Mouse (Mus musculus): ENCODE results near the gene Tubg2. TPM values are rescaled to one million over a fixed set of nuclear protein-coding genes. Genes with fewer than 3 reads are reported as not detected.

Tubg2 gene
- total RNA-seq, 1 experiment from 2014 or later = 6.4 TPM

DNA sequence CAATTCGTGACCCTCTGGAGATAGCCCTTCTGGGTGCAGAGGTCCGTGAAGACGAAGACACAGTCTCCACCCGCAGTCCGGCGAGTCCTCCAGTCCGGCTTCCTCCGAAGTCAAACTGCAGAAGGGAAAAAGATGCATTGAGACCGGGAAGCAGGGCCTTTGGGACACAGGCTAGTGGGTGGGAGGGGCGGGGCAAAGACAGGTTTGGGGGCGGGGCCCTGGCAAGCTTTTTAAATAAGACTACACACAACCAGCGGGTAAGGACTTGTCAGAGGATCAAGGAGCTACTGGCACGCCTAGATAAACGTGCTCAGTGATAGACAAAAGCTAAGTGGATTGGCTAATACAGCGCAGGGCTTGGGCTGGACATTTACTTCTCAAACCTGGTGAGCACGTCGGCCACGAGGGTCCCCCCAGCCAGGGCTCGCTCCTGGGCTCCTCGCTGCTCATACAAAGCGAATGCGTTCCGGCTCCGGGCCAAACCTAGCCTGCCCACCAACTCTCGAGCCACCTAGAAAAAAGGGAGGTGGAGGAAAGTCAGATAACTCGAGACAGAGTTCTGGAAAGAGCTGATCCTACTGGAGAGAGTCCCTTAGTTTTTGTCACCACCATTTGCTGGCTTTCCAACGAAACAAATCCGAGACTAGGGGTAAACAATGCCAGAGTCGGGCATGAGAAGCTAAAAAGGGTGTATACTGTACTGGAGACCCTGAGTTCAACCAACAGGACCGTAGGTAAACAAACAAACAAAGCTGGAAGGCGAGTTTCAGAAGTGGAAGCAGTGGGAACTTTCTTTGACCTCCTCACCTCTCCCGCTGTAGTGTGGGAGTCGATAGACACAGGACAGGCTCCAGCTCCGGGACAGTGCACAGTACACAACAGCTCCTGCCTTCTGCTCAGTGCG, 9.2 kb downstream of the Tubg2 start:
- DNase-seq = no peak

DNA sequence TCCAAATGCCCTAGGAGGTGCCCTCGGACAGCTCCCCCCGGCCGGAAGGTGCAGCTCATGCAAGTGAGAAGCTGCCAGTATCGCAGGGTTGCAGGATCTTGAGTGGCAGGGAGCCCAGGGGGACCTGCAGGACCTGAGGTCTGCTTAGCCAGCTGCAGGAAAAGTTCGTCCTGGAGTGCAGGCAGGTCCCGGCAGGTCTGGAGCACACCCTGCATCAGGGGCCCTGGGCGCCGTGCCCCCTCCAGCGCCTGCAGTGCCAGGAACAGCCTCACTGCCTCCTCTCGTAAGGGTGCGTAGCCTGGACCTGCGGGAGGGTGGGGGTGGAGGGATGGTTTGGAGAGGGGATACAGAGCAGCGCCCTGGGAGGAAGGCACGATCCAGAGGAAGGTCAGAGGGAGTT, 10.7 kb downstream of the Tubg2 start:
- no peak for DNase-seq

DNA sequence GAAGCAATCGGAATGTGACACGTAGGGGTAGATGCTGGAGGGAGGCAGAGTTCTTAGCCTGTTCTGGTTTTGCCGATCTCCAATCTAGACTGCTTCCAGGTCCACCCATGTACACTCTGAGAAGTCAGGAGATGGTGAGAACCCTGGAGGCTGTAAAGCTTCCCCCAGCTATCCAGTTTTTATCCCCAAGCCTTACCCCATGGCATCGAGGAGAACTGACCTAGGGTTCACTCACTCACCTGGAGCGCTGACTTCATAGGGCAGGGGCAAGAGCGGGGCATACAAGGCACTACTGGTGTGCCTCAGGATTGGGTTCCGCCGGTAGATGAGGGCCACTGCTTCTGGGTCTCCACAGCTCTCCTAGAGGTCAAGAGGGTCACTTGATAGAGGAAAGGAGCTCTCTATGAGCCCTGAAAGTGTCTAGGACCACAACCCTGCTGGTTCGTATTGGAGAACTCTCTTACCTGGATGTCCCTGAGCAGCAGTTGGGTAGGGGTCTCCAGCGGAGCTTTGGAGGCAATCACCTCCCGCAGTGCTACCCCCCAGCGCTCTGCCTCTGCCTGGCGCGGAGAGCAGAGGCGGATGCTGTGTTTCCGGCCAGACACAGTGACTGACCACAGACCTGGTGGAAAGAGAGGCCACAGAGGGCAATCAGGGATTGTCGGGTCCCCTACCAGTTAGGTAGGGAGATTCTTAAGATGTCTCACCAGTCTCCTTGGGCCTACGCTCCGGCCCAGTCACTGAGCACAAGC, 11.7 kb downstream of the Tubg2 start:
- no peak for DNase-seq

DNA sequence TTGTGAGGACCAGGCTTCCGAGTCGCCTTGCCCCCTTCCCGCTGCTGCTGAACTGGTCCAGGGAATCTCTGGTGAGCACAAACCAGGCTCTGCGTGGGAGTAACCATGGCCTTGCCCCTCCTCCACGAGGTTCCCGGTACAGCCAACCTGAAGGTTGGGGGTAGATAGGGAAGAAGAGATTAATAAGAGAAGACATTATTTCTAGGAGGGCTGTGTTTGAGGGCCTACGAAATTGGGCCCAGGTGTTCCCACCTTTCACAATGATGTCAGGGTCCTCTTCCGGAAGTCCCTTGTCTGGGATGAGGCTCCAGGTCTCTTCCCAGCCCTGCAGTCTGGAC, 12.2 kb downstream of the Tubg2 start:
- DNase-seq = no peak

DNA sequence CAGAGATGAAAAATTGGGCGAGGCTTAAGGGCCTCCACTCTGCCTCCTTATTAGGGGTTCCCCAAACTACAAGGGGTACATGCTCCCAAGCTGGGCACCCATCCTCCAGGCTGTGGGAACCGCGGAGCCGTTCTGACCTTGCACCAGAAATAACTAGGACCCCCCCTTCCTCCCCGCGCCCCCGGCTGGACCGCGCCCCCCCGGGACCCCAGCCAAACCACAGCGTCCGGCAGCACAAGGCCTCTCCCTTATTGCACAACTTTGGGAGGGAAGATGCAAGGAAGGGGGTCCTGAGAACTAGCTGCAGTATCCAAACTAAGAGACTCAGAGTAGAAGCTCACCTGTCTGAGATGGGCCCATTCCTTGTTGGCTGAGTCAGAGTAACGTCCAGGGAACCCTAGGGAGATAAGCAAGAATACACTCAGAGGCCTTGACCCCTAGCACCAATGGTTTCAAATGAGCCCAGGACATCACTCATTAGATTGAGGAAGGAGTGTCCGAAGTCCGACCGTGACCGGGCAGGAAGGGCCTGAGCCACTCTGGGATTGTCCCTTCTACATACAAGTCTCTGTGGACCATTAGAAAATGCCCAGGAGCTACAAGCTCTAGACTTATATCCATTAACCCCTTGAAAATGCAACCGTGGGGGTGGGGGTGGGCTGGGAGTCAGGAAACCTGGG, 12.7 kb downstream of the Tubg2 start:
- DNase-seq = peak; percentile 68

DNA sequence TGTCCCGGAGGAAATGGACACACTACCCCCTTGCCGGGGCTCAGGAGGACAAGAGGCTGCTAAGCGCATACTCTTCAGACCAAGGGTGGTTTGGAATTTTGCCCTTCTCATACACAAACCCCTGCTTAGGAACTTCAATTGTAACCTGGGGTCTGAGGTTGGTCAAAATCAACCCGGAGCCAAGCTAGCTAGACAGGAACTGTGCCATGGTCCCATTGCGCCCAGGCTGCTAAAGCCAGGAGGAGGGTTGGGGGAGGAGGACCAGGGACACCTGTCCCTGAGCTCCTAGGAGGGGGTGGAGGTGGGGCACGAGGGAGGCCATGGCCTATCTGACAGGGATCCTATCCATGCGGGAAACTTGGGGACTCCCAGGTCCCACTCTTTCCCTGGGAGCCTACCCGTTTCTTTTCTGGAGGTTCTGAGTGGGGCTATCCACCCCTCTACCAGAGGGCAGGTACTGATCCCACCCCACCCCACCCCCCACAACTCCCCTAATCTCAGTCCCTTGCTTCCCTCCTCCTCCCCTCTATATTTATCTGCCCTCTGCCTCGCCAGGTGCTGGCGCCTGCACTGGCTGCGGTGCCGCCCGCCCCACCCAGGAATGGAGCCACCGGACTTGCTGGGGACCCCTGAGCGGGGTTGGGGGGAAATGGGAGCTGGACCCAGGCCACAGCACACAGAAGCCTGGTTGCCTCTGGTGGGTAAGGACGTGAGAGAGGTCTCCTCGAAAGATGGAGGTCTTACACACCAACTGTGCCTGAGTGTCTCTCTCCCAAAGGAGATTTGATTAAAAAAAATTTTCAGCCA, 13.8 kb downstream of the Tubg2 start:
- peak; percentile 28 for DNase-seq

DNA sequence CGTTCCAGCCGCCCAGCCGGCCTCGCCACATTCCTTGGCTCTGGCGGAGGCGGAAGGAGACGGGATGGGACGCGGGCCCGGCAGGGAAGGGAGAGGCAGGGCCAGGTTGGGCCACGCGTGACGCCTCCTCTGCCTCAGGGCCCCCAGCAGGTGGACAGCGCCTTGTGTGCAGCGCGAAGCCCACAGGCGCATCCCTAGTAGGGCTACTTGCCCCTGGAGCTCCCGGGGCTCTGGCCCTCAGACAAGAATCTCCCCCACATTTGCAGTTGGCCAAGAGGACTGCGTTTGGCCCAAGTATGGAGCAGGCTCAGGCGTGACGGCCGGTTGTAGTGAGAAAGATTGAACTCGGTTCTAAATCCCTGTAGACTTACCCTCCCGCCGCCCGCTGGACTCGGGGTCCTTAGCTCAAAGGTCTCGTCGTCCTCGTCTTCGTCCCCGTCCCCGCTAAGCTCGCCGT, 14.7 kb downstream of the Tubg2 start, which contains the start of gene Cntnap1:
Gene Cntnap1 (plus strand): TSS at position 170 of the 457 bp plus-strand sequence.
- DNase-seq = peak; percentile 73

DNA sequence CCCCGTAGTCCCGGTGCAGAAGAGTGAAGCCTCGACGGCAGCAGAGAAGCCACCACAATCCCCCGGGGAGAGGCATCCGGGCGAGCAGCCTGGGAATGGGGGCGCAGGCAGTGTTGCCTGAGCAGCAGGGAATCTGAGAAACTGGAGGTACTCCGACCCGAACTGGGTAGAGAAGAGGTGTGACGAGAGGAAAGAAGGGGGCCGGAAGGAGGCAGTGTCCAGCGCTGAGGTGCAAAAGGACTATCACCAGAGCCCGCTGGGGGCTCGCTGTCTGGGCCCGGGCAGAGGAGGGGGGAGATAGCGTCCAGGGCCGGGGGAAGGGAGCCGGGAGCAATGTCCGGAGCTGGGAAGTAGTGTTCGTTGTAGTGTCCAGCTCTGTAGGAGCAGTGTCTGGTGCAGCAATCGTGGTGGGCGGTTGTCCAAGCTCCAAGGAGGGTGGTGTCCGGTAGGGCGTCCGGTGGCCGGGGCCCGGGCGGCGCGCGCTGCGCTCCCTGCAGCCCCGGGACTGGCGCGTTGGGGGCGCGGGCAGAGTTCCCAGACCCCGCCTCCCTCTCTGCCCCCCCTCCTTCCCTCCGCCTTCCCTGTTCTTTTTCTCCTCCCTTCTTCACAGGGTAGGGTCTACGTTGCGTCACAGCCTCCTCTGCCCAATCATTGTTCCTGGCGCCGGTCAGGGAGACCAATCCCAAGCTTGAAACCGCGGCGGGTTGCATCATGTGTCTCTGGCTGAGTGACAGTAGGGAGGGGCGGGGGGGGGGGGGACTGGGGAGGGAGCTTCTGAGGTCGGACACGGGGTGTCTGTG, 15.3 kb downstream of the Tubg2 start, which contains the start of gene Plekhh3:
Gene Plekhh3 (minus strand): TSS at position 541 of the 800 bp plus-strand sequence.
- DNase-seq = peak; percentile 91

DNA sequence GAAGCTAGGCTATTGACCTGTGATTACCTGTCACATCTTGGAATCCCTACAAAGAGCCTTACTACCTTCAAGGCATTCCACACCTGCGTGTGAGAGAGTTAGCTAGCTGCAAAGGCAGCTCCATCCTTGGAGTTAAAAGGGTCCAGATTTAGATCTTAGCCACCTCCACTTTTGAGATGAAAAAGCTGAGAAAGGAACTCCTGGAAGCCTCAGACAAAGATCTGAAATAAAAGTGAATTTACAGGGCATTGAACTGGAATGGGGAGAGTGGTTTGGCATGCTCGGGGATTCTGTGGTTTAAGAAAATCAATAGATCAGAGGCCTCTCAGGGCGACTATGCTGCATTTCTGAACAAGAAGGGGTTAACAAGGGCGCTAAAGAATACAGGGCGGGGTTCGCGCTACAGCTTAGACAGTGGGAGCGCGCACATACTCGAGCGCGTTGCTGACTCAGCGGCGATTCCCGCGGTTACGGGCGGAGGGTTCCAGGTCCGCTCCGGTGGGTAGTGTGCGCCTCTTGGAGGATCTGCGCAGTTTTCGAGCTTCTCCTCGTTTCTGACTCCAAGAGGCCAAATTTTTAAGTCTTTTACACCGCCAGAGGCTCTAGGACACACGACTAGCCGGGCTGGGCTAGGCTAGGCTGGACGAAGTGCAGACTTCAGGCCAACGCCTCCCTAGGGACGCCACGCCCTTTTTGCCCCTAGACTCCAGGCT, 16.2 kb downstream of the Tubg2 start:
- peak; percentile 80 for DNase-seq

DNA sequence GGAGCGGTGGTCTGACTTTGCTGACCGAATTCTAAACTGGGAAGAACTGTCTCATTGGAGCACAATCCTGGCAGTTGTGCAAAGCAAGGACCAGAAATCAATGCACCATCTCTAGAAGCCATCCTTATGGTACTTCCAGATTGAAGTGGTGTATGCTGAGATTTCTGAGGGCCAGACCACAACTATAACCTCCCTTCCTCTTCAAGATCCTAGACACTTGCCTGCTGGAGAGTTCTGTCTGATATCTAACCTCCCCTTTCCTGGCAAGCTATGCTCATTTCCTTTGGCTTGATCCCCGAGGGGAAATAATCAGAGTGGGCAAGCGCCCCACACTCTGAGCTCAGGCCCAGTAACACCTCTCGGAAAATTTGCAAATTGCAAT, 16.7 kb downstream of the Tubg2 start:
- DNase-seq = no peak

DNA sequence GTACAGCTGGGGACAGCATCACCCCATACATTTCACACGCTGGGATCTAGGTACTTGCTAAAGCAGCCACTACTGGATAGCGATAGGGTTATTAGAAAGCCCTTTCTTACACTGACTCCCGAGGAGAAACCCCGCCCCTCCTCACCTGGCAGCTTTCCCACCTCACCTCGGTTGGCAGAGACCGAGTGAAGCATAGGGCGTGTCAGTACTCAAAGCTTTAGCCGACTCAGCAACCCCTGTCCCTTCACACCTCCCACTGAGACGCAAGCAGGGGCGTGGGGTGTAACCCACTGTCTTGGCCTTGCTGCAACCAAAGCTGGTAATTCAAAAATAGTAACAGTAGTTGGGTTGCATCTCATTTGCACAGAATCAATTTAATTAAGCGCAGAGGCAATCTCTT, 17.4 kb downstream of the Tubg2 start:
- no peak for DNase-seq

DNA sequence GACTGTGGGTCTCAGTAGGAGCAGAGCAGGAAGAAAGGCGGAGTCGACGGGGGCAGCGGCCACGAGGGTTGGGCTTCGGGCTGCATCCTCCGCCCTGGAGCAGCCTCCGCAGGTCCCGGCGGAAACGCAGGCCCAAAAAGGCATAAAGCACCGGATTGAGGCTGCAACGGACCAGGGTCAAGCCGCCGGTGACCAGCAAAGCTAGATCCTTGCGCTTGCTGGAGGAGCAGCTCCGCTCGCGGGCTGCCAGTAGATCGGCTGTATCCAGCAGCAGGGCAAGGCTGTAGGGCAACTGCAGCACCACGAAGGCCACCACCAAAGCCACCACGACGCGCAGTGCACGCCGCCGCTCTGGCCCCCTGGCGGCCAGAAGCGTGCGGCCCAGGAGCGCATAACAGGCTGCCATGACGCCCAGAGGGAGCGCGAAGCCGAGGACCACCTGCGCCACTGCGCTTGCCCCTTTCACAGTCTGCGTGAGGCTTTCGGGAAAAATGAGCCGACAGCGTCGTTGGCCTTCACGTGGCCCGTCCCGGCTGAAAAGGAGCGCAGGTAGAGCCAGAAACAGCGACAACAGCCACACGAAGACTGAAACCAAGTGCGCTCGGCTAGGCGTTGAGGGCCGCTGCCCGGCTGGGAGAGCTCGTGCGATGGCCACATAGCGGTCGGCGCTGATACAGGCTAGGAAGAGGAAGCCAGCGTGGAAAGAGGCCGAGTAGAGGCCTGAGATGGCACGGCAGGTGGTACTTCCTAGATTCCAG, 18.1 kb downstream of the Tubg2 start:
- peak; percentile 76 for DNase-seq

DNA sequence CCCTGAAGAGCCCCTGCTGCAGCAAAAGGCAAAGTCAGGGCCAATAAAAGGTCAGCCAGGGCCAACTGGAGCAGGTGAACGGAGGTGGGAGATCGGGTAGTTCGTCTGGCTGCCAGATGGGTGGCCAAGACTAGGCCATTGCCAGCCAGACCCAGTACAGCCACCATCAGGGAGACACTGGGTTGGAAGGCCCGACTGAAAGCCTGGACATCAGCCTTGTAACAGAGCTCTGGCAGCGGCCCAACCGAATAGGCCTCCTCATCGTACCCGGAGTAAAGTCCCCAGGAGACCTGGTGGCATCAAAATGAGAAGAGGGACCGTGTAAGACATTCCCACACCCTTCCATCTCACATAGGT, 18.7 kb downstream of the Tubg2 start:
- DNase-seq = peak; percentile 43

DNA sequence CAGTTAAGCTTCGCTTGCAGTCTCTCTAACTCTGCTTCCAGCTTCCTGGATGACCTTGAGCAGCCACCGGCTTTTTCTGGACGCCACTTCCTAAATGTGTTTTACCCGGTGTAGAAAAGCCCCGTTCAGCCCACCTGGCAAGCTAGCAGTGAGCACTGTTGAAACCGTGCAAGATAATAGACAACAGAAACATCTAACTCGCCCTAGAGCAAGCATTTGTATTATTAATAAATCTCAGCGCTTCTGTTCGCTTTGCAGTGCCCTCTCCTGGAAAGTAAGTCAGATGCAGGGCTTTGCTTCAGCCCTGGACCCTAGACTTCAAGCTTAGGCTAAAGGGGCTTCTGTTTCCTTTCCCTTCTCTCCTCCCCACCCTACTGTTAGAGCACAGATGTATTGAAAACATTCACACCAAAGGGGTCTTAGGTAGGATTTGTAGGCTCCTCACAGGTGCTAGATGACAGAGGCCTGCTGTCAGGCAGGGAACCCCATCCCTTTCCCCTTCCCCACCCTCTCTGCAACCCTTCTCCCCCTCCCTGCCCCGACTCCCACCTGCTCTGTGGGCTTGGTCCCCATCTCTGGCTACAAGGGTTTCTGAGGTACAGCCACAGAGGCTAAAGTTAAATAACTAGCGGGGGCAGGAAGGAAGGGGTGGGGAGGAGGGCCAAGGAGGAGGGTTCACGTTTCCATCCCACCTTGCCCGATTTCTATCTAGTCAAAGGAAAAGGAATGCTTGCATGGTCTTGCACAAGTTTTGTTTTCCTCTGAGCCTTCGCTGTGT, 19.3 kb downstream of the Tubg2 start, which contains the start of gene Ccr10:
Gene Ccr10 (minus strand): TSS at position 593 of the 778 bp plus-strand sequence.
- no peak for DNase-seq

DNA sequence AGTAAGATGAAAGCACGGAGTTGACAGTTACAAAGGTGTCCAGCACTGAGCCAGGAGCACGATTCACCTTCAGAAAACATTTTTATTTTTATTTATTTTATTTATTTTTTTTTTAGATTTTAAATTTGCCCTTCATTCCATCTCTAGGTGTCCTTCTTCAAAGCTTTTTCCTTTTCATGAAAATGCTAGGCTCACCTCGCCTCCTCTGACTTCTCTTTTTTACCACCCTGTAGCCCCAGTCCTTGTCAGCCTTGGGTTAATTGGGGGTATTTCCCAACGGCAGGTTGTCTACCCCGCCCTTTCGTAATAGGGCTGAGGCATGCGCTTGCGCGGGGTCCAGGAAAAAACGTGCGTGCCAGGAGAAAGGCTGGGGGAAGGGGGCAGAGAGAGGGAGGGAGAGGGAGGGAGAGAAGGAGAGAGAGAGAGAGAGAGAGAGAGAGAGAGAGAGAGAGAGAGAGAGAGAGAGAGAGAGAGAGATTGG, 20.0 kb downstream of the Tubg2 start:
- DNase-seq = no peak

DNA sequence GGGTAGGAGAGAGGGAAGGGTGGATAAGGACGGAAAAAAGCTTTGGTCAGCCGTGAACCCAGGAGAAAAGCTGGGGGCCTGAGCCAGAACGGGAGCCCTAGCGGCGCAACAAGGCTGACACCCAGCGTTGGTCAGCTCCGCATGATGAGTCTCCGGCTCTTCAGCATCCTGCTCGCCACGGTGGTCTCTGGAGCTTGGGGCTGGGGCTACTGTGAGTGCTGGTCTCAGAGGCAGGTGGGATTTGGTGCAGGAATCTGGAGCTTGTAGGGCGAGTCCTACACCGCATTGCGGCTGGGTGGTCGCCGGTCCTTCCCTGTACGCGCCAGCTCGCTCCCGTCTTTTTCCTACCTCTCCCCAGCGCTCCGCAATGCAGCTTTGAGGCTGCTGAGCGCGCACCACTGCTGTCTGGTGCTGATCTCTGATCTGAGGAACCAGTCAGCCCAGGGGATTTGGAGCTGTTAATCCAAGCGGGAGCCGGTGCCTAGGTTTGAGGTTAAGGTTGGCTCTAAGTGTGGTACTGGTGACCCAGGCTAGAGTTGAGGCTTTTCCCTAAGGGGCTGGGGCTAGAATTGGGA, 20.5 kb downstream of the Tubg2 start:
- DNase-seq = peak; percentile 52

DNA sequence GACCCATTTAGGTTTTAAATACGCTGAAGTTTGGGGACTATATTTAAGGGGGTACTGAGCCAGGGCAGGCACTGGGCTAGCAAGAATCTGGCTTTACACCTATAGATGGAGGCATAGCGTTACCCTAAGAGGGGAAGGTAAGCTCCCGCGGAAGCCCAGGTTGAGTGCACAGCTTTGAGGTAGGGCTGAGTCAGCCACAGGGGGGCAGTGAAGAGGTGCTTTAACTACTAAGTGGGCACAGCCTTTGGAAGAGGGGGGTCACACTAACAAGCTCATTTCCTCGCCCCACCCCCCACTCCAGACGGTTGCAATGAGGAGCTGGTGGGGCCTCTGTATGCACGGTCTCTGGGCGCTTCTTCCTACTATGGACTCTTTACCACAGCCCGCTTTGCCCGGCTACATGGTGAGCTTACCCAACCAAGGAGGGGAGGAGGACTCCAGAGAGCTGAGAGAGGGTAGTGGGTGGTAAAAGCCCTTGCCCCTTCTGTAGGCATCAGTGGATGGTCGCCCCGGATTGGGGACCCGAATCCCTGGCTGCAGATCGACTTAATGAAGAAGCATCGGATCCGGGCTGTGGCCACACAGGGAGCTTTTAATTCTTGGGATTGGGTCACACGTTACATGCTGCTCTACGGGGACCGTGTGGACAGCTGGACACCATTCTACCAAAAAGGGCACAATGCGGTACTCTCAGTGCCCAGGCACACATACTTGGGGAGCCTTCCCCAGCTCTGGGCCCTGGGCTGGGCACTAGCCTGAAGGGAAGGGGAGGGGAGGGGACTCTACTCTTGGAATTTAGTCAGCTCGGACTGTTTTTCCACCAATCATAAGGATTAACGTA, 21.4 kb downstream of the Tubg2 start:
- DNase-seq = peak; percentile 52

Measured in adrenal gland, postnatal 25 days (tissue).